Mouse (Mus musculus) R1 (cell line): ENCODE measurements around the gene Acp6.

ENCODE experiments used
- DNase-seq: peaks from one replicate; pipeline ENCODE4 v3.0.0-alpha.2; 2018; ENCODE audit warnings: low read depth, low spot score

Gene Acp6

DNA sequence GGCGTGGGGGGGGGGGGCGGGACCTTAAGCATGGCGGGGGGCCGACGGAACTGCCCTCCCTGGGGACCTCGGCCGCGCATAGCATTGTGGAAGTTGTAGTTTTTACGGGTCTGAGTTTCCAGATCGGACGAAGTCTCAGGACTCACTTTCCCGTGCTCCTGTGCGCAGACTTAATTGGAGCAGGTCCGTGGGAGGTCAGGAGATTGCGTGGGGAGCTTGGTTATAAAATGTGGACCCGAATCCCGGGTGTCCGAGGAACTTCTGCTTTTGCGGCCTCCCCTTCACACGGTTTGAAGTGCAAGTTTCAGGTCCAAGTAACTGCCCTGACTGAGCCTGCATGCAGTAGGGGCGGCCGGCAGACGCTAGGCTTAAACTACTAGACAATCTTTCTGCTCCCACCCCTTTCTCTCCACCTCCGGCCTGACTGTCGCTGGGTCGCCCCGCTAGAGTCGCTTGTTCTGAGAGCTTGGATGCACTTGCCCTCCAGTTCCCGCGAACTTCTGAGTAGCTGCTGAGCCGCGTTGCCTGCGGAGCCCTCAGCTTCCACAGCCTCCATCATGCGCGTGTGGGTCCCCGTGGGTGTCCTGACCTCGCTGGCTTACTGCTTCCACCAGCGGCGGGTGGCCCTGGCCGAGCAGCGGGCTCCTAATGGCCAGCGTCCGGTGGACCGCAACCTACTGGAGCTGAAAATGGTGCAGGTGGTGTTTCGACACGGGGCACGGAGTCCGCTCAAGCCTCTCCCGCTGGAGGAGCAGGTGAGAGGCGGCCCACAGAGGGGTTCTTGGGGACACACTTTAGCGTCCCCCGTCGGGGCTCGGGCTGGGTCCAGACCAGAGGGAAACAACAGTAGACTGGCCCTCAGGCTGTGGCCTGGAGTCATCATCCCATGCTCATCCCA lies at the start of gene Acp6:
TSS of gene Acp6 (plus strand) at position 167 of the 898 bp plus-strand sequence.
- peak; percentile 97 for DNase-seq

DNA sequence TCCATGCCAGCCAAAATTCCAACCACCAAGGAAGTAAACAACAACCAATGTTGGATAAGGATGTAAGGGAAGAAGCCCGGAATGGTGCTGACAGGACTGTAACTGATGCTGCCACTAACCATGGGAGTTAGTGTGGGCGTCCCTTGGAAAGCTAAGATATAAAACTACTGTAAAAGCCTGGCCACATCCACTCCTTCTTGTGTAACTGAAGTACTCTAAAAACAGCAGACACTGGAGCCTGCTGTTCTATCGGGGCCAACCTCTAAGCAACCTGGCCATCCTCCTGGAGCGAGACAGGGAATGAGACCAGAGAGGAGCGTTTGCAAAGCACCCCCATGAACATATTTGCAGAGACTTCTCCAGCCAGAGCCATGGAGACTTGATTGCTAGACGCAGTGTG lies 41.1 kb upstream of the Acp6 start:
- no peak for DNase-seq

DNA sequence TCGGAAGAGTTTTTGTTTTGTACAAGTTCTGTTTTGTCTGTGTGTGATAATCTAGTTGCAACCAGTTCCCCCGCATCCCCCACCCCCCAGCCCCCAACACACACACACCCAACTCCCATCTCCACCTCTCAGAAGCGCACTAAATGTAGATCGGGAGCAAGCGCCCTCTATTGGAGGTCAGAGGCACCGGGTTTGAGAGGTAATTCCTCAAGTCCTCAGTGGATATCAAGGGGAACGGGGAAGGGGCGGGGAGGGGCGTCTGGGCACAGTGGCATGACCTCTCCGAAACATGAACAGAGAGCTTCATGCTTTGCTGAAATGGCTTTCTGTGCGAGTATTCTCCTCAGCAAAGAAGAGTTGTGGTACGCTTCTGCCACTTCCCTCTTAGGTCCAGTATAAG lies 40.3 kb upstream of the Acp6 start:
- DNase-seq = peak; percentile 84

DNA sequence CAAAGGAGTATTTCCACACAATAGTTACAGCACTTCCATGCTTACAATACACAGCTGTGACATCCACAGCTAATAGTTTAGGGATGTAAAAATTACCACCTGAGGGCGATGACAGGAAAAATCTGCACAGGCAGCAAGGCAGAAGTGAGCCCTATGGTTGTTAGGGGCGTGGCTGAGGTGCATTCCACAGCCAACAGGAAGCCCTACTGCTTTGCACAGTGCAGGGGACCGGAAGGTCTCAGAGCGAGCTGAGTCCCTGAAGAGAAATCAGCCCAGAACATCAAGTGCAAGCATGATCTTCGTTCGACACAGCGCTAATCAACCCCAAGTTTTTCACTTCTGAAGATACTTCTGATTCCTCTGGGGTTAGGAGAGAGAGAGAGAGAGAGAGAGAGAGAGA lies 34.4 kb upstream of the Acp6 start:
- peak; percentile 89 for DNase-seq

DNA sequence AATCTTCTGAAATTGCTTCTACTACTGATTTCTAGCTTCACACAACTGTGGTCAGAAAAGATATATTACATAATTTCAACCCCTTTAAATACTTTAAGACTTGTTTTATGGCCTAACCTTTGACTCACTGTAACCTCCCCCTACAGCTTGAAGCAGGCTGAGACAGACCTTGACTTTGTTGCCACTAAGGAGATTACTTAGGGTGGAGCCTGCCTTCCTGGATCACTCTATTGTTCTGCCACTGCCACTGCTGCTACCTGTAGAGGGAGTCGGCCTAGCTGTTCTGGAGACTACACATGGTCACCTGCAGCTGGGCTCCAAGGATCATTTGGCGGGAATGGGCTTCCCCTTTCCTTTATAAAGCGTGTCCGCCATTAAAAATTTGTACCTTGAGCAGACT lies 29.2 kb upstream of the Acp6 start:
- DNase-seq = peak; percentile 90

DNA sequence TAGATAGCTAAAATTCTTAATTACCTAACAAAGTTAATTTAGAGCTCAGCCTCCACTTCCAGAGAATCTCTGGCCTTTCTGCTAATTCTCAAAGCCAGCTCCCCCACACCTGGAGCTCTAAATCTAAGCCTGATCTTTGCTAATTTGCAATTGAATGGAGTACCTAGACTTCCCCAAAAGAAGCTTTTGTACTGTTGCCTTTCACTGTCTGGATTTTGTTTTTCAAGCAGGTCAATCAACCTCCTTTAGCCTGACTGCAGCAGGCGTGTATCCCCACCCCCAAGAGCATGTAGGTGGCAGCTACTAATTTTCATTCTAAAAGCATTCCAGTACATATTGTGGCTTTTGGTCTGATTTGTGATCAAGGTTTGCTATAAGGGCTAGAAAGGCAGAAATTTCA lies 20.9 kb upstream of the Acp6 start:
- peak; percentile 67 for DNase-seq

GRCm38 (mm10) chr3:97151092-97151491 lies 7.5 kb upstream of the Acp6 start:
- no peak for DNase-seq

GRCm38 (mm10) chr3:97156431-97156830 lies 2.1 kb upstream of the Acp6 start:
- no peak for DNase-seq

DNA sequence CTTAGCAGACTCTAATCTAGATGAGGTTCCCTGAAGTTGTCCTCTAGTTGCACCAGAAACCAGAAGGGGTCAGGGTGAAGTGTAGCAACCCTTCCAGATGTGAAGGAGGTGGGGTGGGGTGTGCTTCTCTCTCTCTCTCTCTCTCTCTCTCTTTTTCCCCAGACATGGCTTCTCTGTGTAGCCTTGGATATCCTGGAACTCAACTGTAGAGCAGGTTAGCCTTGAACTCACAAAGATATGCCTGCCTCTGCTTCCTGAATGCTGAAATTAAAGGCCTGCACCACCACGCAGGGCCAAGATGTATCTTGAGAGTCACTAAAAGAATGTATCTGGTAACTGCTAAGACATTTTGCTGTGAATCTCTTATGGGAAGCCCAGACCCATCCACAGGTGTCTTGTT lies 1.3 kb upstream of the Acp6 start:
- DNase-seq = no peak

DNA sequence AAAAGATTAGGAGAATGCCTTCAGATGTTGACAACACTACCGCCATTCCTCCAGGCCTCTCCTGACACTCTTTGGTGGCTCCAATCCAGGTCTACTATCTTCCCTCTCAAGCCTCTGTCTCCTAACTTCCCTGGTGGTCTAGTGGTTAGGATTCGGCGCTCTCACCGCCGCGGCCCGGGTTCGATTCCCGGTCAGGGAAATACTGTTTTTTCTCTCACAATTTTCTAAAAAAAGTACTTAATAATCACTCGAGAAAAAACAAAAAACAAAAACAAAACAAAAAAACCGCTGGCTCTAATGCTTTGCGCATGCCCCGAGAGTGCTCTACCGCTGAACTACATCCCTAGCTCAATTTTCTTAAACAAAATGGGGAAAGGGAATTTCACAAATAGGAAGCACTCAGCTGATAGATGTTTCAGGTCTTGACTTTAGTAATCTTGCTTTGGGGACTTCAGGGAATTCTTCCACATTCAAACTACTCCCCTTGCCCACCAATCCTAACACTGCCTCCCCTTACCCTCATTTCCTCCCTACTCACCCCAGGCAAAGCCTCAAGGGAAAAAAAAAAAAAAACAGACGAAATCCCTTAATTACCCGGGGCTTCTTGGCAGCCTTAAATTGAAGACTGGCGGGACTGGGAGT lies 498 bp upstream of the Acp6 start:
- peak; percentile 79 for DNase-seq

DNA sequence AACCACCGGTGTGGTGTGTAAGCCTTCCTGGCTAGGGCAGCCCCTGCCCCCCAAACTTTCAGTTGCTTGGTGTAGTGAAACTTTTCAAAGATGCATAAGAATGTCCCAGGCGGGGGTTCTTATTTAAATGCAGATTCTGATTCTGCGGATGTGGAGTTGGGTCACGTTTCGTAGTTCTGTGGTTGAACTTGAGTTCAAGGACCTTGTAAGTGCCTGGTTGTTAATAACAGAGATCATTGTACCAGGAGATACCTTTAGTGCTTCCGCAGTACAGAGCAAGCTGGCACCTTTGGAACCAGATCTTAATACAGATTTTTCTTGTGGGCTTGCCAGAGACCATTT lies 903 bp downstream of the Acp6 start:
- peak; percentile 99 for DNase-seq

DNA sequence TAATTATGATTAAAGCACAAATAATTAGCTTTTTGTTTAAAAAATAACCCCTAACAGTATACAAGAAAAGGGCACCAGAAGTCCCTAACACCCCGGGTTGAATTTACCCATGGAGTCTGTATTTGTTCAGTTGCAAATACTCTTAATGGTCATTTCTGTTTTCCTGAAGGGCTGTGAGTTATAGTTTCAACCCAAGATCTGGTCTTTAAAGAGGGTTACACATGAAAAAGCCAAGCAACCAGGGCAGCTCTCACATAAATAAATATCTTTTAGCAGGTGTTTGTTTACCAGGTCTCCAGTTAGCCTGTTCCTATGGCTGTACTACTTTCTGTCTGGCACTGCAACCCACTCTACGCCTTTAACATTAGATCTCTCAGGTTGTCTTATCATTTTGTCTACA lies 1.4 kb downstream of the Acp6 start:
- no peak for DNase-seq

GRCm38 (mm10) chr3:97160908-97161307 lies 2.3 kb downstream of the Acp6 start:
- peak; percentile 35 for DNase-seq

DNA sequence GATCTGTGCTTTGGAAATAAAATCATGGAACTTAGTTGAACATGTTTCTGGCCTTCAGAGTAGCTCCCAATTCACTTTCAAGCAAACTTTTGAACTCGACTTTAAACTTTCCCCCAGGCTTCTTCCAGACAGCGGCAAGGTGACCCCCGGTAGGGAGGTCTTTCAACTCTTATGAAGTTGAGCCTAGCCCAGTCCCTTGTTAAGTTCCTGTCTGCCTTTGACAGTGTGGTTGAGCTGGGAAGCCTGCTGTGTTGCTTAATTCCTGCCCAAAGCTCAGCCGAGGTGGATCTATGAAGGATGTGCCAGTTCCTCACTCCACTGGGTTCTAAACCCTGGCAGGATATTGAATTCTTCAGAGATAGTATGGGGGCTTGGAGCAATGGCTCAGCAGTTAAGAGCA lies 3.2 kb downstream of the Acp6 start:
- peak; percentile 78 for DNase-seq

DNA sequence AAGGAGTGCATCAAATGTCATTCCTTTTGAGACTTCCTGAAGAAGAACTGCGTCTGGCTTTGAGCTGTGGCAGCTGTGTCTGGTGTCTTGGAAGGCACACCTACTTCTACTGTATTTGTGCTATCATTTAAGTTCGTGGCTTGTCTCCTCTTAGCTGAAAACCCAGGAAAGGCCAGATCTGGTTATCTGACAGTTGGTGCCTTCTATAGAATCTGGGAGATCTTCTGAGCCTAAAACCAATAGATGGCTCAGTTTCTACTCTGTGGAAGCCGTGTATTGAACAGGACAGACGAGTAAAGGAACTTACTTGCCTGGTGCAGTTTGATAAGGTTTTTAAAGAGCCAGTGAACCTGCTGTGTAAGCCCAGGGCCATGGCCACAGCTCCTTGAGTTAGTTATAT lies 5.9 kb downstream of the Acp6 start:
- no peak for DNase-seq

DNA sequence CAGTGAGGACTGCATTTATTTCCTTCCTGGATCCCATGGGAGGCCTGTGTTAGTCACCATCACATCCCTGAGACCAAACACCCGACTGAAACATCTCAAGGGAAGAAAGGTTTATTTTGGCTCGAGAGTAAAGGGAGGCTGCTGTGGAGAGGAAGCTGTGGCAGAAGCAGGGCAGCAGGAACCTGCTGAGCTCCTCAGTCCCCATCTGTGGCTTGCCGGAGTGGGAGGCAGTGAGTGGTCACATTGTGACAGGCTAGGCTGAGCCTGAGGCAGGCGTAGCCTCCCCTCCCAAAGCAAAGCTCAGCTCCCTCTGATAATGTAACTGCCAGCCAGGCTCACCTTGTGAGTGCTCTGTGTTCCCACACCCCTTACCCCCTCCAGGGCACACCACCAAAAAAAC lies 8.5 kb downstream of the Acp6 start:
- no peak for DNase-seq

DNA sequence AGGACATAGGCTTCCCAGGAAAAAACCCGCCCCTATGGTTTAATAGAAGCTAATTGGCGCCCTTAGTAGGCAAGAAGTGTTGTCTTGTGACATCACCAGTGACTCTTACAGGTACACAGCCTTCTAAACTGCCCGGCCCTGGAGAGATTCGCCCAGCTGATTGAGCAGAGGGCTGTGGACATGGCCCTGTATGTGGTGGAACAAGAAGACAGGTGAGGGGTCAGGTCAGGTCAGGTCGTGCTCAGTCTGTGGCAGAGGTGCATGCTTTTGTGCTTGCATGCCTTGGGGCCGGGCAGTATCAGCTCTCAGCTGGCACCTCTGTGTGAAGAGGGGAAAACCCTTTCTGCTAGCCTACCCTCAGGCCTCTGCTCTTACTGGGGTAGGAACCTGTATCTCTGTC lies 13.0 kb downstream of the Acp6 start:
- no peak for DNase-seq

- no peak for DNase-seq
Observed at GRCm38 (mm10) chr3:97172231-97172630, 13.7 kb downstream of the Acp6 start.

- no peak for DNase-seq
Observed at GRCm38 (mm10) chr3:97172632-97173031, 14.1 kb downstream of the Acp6 start.

DNA sequence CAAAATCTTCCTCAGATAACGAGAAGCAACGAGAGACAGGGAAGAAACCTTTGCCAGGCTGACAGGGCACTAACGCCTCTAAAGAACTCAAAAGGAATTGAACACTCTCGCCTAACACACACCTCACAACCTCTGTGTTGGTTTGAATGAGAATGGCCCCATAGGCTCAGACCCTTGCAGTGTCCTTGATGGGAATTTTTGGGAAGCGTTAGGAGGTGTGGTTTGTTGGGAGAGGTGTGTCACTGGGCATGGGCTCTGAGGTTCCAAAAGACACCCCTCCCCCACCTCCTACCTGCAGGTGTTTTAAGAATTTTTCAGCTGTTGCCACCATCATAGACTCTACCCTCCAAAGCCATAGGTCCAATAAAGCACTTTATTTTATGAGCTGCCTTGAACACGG lies 20.3 kb downstream of the Acp6 start:
- DNase-seq = peak; percentile 77

- no peak for DNase-seq
Observed at GRCm38 (mm10) chr3:97180527-97180926, 21.9 kb downstream of the Acp6 start.

DNA sequence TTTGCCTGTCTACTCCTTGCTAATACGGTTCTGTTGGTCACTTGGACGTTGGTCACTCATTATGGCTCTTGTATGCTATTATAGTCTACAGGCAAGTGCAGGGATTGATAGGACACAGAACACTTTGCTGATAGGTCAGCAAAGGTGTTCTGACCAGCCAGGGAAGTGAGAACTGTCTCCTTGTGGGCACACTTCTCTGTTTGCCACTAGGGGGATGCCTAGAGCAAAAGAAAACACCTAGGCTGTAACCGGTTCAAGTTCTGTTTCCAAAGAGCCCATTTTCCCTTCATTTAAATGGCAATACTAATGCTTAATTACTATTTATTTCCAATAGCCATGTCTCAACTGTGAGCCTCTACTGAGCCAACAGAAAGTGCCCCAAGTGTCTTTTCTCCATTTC lies 25.2 kb downstream of the Acp6 start:
- DNase-seq = peak; percentile 67
